ENCODE assay signal across 8 mouse cellular contexts in the genomic region with DNA sequence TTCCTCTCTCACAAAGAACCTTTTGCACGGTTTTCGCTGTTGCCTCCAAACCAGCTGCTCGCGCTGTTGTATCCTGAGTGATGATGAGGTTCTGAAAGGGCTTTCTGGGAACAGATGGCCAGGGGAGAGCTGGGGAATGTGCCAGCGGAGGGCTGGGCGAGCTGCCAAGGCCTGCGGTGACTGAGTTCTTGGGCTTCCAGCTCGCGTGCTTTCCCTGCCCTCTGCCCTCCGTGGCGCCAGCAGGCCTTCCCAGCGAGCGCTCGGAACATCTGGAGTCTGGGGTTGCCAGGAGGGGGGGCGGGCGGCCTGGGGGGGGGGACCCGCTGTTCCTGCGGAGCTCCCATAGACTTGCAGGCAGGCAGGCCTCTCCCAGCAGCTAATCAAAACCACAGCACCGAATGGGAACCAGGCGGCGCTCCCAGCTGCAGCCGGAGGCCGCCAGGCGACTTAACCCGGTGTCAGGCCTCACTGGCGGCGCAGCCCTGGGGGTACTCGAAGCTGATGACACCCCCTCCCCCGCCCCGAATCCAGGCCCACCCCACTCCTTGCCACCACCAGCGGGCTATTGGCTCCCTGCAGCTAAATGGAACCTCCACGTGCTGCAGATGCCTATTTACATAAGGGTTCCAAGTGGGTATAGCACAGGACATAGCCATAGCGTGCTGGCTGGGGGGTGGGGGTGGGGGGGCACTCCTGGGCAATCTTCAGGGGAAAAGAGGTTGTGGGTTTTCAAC. TPM values are rescaled to one million over a fixed set of nuclear protein-coding genes. Genes with fewer than 3 reads are reported as not detected.
DNase-seq lines count a peak whose midpoint lies in the region; ATAC-seq and TF ChIP-seq lines count a peak whose summit lies in the region.

No protein-coding gene starts in this region.

- ATAC-seq in forebrain, postnatal 0 days, result peak; percentile 92
- peak; percentile 79 for ATAC-seq in liver, embryonic 15.5 days (ENCODE audit: insufficient read depth)
- ATAC-seq in neural tube, embryonic 15.5 days (ENCODE audit: low FRiP score), result peak; percentile 89

- H3K4me1 ChIP-seq in forebrain, postnatal 0 days (ENCODE audit: insufficient read depth), result peaks cover 27% of the 10 kb centered on the region
- H3K4me1 ChIP-seq in liver, embryonic 15.5 days (replicated peaks), result peaks cover 14% of the 10 kb centered on the region
- peaks cover 66% of the 10 kb centered on the region for H3K4me1 ChIP-seq in neural tube, embryonic 15.5 days

- H3K27me3 ChIP-seq in forebrain, postnatal 0 days (ENCODE audit: insufficient read depth, low read length), result 0 out of 2 replicates have a peak, but pooled peaks cover 5% of the 10 kb centered on the region
- H3K27me3 ChIP-seq in liver, embryonic 15.5 days, result peaks cover 81% of the 10 kb centered on the region
- peaks cover 27% of the 10 kb centered on the region for H3K27me3 ChIP-seq in neural tube, embryonic 15.5 days (replicated peaks)

- 5% methylated on average over 32 of the region's 33 CpGs for WGBS in forebrain, postnatal 0 days
- WGBS in liver, embryonic 15.5 days (ENCODE audit: insufficient replicate concordance), result 5% methylated on average over 33 of the region's 33 CpGs
- 3% methylated on average over 33 of the region's 33 CpGs for WGBS in neural tube, embryonic 15.5 days

- H3K4me3 ChIP-seq in forebrain, postnatal 0 days (ENCODE audit: low read depth, low read length), result peak overlapping the region; percentile 19
- peak overlapping the region; percentile 12; the same call in 1 of the 2 replicates for H3K4me3 ChIP-seq in liver, embryonic 15.5 days (replicated peaks)
- peak overlapping the region; percentile 13; the same call in 1 of the 2 replicates for H3K4me3 ChIP-seq in neural tube, embryonic 15.5 days (replicated peaks)

- intact Hi-C loops in heart, postnatal 25 days (cut with DNase I), result loop anchor here (2.0 kb wide), 2 partner anchors 30 to 60 kb away; no protein-coding TSS in a partner anchor

- no peaks in the 10 kb centered on the region for H3K9me3 ChIP-seq in forebrain, postnatal 0 days (ENCODE audit: low read length)
- no peaks in the 10 kb centered on the region for H3K9me3 ChIP-seq in liver, embryonic 15.5 days (replicated peaks)
- H3K9me3 ChIP-seq in neural tube, embryonic 15.5 days (replicated peaks), result no peaks in the 10 kb centered on the region

- no peaks in the 10 kb centered on the region for H3K36me3 ChIP-seq in forebrain, postnatal 0 days (ENCODE audit: insufficient read depth)
- H3K36me3 ChIP-seq in liver, embryonic 15.5 days (replicated peaks), result no peaks in the 10 kb centered on the region
- H3K36me3 ChIP-seq in neural tube, embryonic 15.5 days, result no peaks in the 10 kb centered on the region

- H3K27ac ChIP-seq in forebrain, postnatal 0 days (ENCODE audit: low read depth, low read length), result peak overlapping the region; percentile 79
- no peak overlapping the region for H3K27ac ChIP-seq in liver, embryonic 15.5 days (replicated peaks)
- peak overlapping the region; percentile 80 for H3K27ac ChIP-seq in neural tube, embryonic 15.5 days (replicated peaks)

- peak; percentile 14 for DNase-seq in CD4-positive helper T cell, adult 2 months (ENCODE audit: low read depth, low spot score)
- peak; percentile 97 for DNase-seq in cerebellum, adult 11-12 months
- DNase-seq in forebrain, postnatal 0 days, result peak; percentile 96
- DNase-seq in heart, postnatal 25 days (ENCODE audit: low spot score), result peak; percentile 98
- peak; percentile 97 for DNase-seq in layer of hippocampus, adult 11-12 months (ENCODE audit: low spot score)
- peak; percentile 91 for DNase-seq in testis, postnatal 14 days (ENCODE audit: low spot score)

- peak overlapping the region; percentile 25 for H3K9ac ChIP-seq in forebrain, postnatal 0 days
- no peak overlapping the region for H3K9ac ChIP-seq in liver, embryonic 15.5 days
- H3K9ac ChIP-seq in neural tube, embryonic 15.5 days (replicated peaks), result peak overlapping the region; percentile 28; the same call in 1 of the 2 replicates

- peak; percentile 9 for TF ChIP-seq CTCF in forebrain, postnatal 0 days (IDR thresholded peaks at IDR 0.05; ENCODE audit: low read depth)

- peak overlapping the region; percentile 57 for H3K4me2 ChIP-seq in forebrain, postnatal 0 days (ENCODE audit: low read depth)
- peak overlapping the region; percentile 50 for H3K4me2 ChIP-seq in liver, embryonic 15.5 days
- H3K4me2 ChIP-seq in neural tube, embryonic 15.5 days, result peak overlapping the region; percentile 51

RNA-seq across cellular contexts. Expression of gene Atoh8, which starts 18.5 kb away (rescaled TPM):
- 2.6 and 6.9 TPM in 2 replicates for total RNA-seq in forebrain, postnatal 0 days (2014; rRNA removed)
- 3.9 TPM in 2 replicates for polyA plus RNA-seq in forebrain, postnatal 0 days (2015; fragmentation: Nextera tagmentation; extraction: Ambion mirVana)
- 10 to 100 TPM in 1 of 2 experiments, 1 to 10 TPM in 1; 6.1 to 12.4 TPM for total RNA-seq in heart, postnatal 25 days (2021)
- 0.88 and 0.96 TPM in 2 replicates for polyA plus RNA-seq in liver, embryonic 15.5 days (2015; fragmentation: Nextera tagmentation; extraction: Ambion mirVana)
- 3.1 and 5.1 TPM in 2 replicates for polyA plus RNA-seq in neural tube, embryonic 15.5 days (2015; fragmentation: Nextera tagmentation; extraction: Ambion mirVana)

Comparison
In these comparisons a context has a peak if more than half of its experiments do, and no peak if none do; other contexts are left out.
1. DNase-seq: peak in every context shown above with its lines; median percentile 98 in heart, postnatal 25 days; 97 in cerebellum, adult 11-12 months; 97 in layer of hippocampus, adult 11-12 months; 96 in forebrain, postnatal 0 days; 91 in testis, postnatal 14 days; 14 in CD4-positive helper T cell, adult 2 months.